In the genomic region with DNA sequence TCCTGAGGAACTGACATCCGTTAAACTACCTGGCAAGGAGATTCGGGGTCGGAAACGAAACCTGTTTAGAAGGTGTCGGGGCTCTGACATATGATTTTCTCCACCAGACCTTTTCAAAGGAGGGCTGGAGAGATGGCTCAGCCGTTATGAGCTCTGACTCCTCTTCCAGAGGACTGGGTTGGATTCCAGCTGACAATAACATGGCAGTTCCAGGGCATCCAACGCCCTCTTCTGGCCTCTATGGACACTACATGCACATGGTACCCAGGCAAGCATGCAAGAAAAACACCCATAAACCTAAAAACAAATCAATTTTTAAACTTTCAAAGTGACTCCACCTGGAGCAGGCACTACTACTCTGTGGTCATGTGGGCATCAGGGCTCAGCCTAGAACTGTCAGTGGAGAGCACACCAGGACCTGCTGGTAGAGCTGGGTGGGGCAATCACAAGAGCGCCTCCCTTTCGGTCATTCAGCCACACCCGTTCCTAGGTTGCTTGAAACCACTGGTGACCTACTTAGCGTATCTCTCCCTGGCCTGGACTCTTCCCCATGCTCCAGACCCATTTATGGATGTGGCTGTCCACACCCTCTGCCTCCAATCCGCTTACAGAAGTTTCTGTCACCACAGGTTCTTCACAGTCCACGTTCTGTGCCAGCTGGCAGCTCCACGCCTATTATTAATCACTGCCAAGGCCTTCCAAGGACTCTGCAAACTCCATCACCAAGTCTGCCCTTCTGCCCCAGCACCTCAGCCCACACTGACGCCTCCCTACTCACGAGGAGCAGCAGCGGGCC, we compare ENCODE assay signal across 8 mouse cellular contexts. TPM values are rescaled to one million over a fixed set of nuclear protein-coding genes. Genes with fewer than 3 reads are reported as not detected.
A peak's percentile ranks its signal among the peaks of the same experiment; 100 is the strongest.
DNase-seq lines count a peak whose midpoint lies in the region; ATAC-seq and TF ChIP-seq lines count a peak whose summit lies in the region.

No protein-coding gene starts in this region.

- H3K27ac ChIP-seq in cerebellum, adult 2 months (ENCODE audit: insufficient read depth, low read length) = no peak overlapping the region
- peak overlapping the region; percentile 73; the same call in 1 of the 2 replicates for H3K27ac ChIP-seq in intestine, postnatal 0 days (ENCODE audit: low read depth, low read length)
- no peak overlapping the region for H3K27ac ChIP-seq in hindbrain, embryonic 13.5 days

- TF ChIP-seq POLR2A in cerebellum, adult 2 months (IDR thresholded peaks at IDR 0.05; ENCODE audit: borderline replicate concordance, insufficient read depth, low read length) = no peak

- no peak overlapping the region for H3K9ac ChIP-seq in intestine, postnatal 0 days (ENCODE audit: low read depth, low read length)
- H3K9ac ChIP-seq in hindbrain, embryonic 13.5 days = no peak overlapping the region

- H3K36me3 ChIP-seq in intestine, postnatal 0 days (ENCODE audit: control insufficient read depth, insufficient read depth) = no peaks in the 10 kb centered on the region
- peaks cover 8% of the 10 kb centered on the region; the same call in 1 of the 2 replicates for H3K36me3 ChIP-seq in hindbrain, embryonic 13.5 days

- DNase-seq in cerebellum, adult 2 months = peak; percentile 41 to 47
- no peak for DNase-seq in cerebellum, postnatal 4 days (ENCODE audit: low spot score in 2 of 2)
- peak; percentile 32 for DNase-seq in T-cell, adult 2 months (ENCODE audit: low spot score)
- peak; percentile 75 for DNase-seq in gastrocnemius, postnatal 14 days
- peak; percentile 89 for DNase-seq in lung, postnatal 36 days
- DNase-seq in right cerebral cortex, postnatal 25 days = no peak

- 62% methylated on average over 17 of the region's 17 CpGs for WGBS in cerebellum, adult 2 months
- 51% methylated on average over 17 of the region's 17 CpGs for WGBS in intestine, postnatal 0 days
- WGBS in hindbrain, embryonic 13.5 days = 90% methylated on average over 17 of the region's 17 CpGs

- H3K4me1 ChIP-seq in cerebellum, adult 2 months (ENCODE audit: control insufficient read depth, insufficient read depth, low read length) = peaks cover 8% of the 10 kb centered on the region
- peaks cover 25% of the 10 kb centered on the region for H3K4me1 ChIP-seq in intestine, postnatal 0 days (replicated peaks; ENCODE audit: control insufficient read depth, insufficient read depth, low read length)
- peaks cover 41% of the 10 kb centered on the region for H3K4me1 ChIP-seq in hindbrain, embryonic 13.5 days (replicated peaks)

- no peak overlapping the region for H3K4me3 ChIP-seq in cerebellum, adult 2 months (replicated peaks; ENCODE audit: insufficient read depth, low read depth, low read length)
- no peak overlapping the region for H3K4me3 ChIP-seq in intestine, postnatal 0 days (ENCODE audit: low read depth, low read length)
- no peak overlapping the region for H3K4me3 ChIP-seq in hindbrain, embryonic 13.5 days

- intact Hi-C loops in gastrocnemius, postnatal 14 days (cut with DNase I; ENCODE audit: low total_unique reads) = loop anchor here (10.0 kb wide), 1 partner anchor 57 kb away; no protein-coding TSS in a partner anchor

- TF ChIP-seq CTCF in cerebellum, adult 2 months (IDR thresholded peaks at IDR 0.05; ENCODE audit: borderline replicate concordance, insufficient read depth, low read depth, low read length) = 0 out of 2 replicates have a peak, but pooled peaks have one; percentile 24
- peak; percentile 54 for TF ChIP-seq CTCF in intestine, postnatal 0 days (IDR thresholded peaks at IDR 0.05; ENCODE audit: low read depth)

- H3K27me3 ChIP-seq in cerebellum, adult 2 months (ENCODE audit: control insufficient read depth, insufficient read depth, low read length) = no peaks in the 10 kb centered on the region
- no peaks in the 10 kb centered on the region for H3K27me3 ChIP-seq in intestine, postnatal 0 days (replicated peaks; ENCODE audit: control insufficient read depth, insufficient read depth, low read length)
- H3K27me3 ChIP-seq in hindbrain, embryonic 13.5 days = no peaks in the 10 kb centered on the region

- no peak overlapping the region for H3K4me2 ChIP-seq in intestine, postnatal 0 days (replicated peaks; ENCODE audit: low read depth)
- H3K4me2 ChIP-seq in hindbrain, embryonic 13.5 days = no peak overlapping the region

- ATAC-seq in intestine, postnatal 0 days = peak; percentile 87
- no peak for ATAC-seq in hindbrain, embryonic 13.5 days (ENCODE audit: low FRiP score)

- no peaks in the 10 kb centered on the region for H3K9me3 ChIP-seq in intestine, postnatal 0 days (ENCODE audit: control insufficient read depth)
- H3K9me3 ChIP-seq in hindbrain, embryonic 13.5 days = no peaks in the 10 kb centered on the region

RNA-seq across cellular contexts. Expression of gene Stk24, which starts 18.3 kb away (rescaled TPM):
- 31.1 and 37.2 TPM in 2 replicates for polyA plus RNA-seq in cerebellum, adult 2 months (2012; rRNA removed)
- total RNA-seq in gastrocnemius, postnatal 14 days (2021) = 10 to 100 TPM; 24.7 to 29.7 TPM
- polyA plus RNA-seq in intestine, postnatal 0 days (2015; fragmentation: Nextera tagmentation; extraction: Ambion mirVana) = 39.2 and 40.7 TPM in 2 replicates
- 20.2 TPM in 2 replicates for polyA plus RNA-seq in hindbrain, embryonic 13.5 days (2015; fragmentation: Nextera tagmentation; extraction: Ambion mirVana)

Comparison
In these comparisons a context has a peak if more than half of its experiments do, and no peak if none do; other contexts are left out.
1. DNase-seq: peak in cerebellum, adult 2 months (2 of 2), T-cell, adult 2 months (single experiment), gastrocnemius, postnatal 14 days (single experiment) and lung, postnatal 36 days (single experiment); none in cerebellum, postnatal 4 days (0 of 2) and right cerebral cortex, postnatal 25 days (single experiment).